Mouse (Mus musculus) urinary bladder, postnatal 14 days (tissue): Measurements from ENCODE around the gene Samd5.

Experiments used
- DNase-seq: peaks from one replicate; pipeline ENCODE4 v3.0.0; 2021; ENCODE audit warnings: low spot score

Samd5 gene

GRCm38 (mm10) chr10:9650050-9650825 is 24.8 kb downstream of the Samd5 start:
- no peak for DNase-seq

- DNase-seq: no peak
These were observed 26.5 kb downstream of the Samd5 start for GRCm38 (mm10) chr10:9648464-9648863.

GRCm38 (mm10) chr10:9647741-9648140 is 27.3 kb downstream of the Samd5 start:
- DNase-seq: no peak

GRCm38 (mm10) chr10:9646391-9646790 is 28.6 kb downstream of the Samd5 start:
- DNase-seq: no peak

- DNase-seq: no peak
These were observed 31.5 kb downstream of the Samd5 start for GRCm38 (mm10) chr10:9643531-9643930.

- no peak for DNase-seq
These were observed 32.9 kb downstream of the Samd5 start for GRCm38 (mm10) chr10:9642077-9642476.

GRCm38 (mm10) chr10:9640678-9641077 is 34.3 kb downstream of the Samd5 start:
- DNase-seq: no peak

GRCm38 (mm10) chr10:9640056-9640455 is 35.0 kb downstream of the Samd5 start:
- DNase-seq: no peak

GRCm38 (mm10) chr10:9625356-9625755 is 49.7 kb downstream of the Samd5 start:
- DNase-seq: no peak

GRCm38 (mm10) chr10:9621926-9622688 is 52.9 kb downstream of the Samd5 start:
- no peak for DNase-seq

GRCm38 (mm10) chr10:9621055-9621454 is 54.0 kb downstream of the Samd5 start:
- no peak for DNase-seq

- DNase-seq: no peak
These were observed 60.0 kb downstream of the Samd5 start for GRCm38 (mm10) chr10:9615009-9615408.

- DNase-seq: no peak
These were observed 66.2 kb downstream of the Samd5 start for GRCm38 (mm10) chr10:9608854-9609253.

- DNase-seq: no peak
These were observed 67.9 kb downstream of the Samd5 start for GRCm38 (mm10) chr10:9607155-9607554.

GRCm38 (mm10) chr10:9605635-9606034 is 69.4 kb downstream of the Samd5 start:
- DNase-seq: no peak

- DNase-seq: no peak
These were observed 71.7 kb downstream of the Samd5 start for GRCm38 (mm10) chr10:9603290-9603689.

GRCm38 (mm10) chr10:9602845-9603244 is 72.2 kb downstream of the Samd5 start:
- peak; percentile 7 for DNase-seq

- DNase-seq: no peak
These were observed 72.6 kb downstream of the Samd5 start for GRCm38 (mm10) chr10:9602389-9602788.

- no peak for DNase-seq
These were observed 78.8 kb downstream of the Samd5 start for GRCm38 (mm10) chr10:9596228-9596627.

- no peak for DNase-seq
These were observed 80.3 kb downstream of the Samd5 start for GRCm38 (mm10) chr10:9594666-9595065.

- DNase-seq: no peak
These were observed 84.4 kb downstream of the Samd5 start for GRCm38 (mm10) chr10:9590606-9591005.

- no peak for DNase-seq
These were observed 88.7 kb downstream of the Samd5 start for GRCm38 (mm10) chr10:9586328-9586727.

- no peak for DNase-seq
These were observed 95.6 kb downstream of the Samd5 start for GRCm38 (mm10) chr10:9579374-9579773.
